Mouse (Mus musculus) ES-E14 (cell line): ENCODE measurements at regions not wholly inside any gene's neighbourhood (a gene's known extent, or its start where the extent isn't known, plus 50 kb on each side); places are given as distances from the start of the nearest gene placed in this dataset.

Experiments
- CHD2 ChIP-seq: IDR thresholded peaks from 2 replicates; pipeline ENCODE4 v1.6.1; 2014; ENCODE audit warnings: mild to moderate bottlenecking, low read depth, low read length, inconsistent platforms
- ZC3H11A ChIP-seq: IDR thresholded peaks from 2 replicates; pipeline ENCODE4 v1.6.1; 2012; ENCODE audit warnings: low read depth, mild to moderate bottlenecking, inconsistent platforms, low read length, borderline replicate concordance
- ZNF384 ChIP-seq: IDR thresholded peaks from 2 replicates; pipeline ENCODE4 v1.6.1; 2012; ENCODE audit warnings: low read depth, low read length, inconsistent platforms

- TF ChIP-seq ZNF384 (no peak), CHD2 (no peak), ZC3H11A (no peak)
These were observed 581.8 kb upstream of the Mki67 start for GRCm38 (mm10) chr7:136297901-136298513.
